Mouse (Mus musculus) limb, embryonic 11.5 days (tissue): Measurements from ENCODE around the gene Ttll3. TPM values are rescaled to one million over a fixed set of nuclear protein-coding genes. Genes with fewer than 3 reads are reported as not detected.

Experiments
- ATAC-seq: fragments of 200-750 bp; cut with Nextera tagmentation; 2 replicates; pipeline ENCODE4 v1.8.0; 2017; ENCODE audit warnings: low read depth; ENCODE audit not compliant: insufficient number of reproducible peaks, low FRiP score, low TSS enrichment
- DNase-seq: peaks from one replicate; pipeline ENCODE4 v3.0.0-alpha.2; 2015; ENCODE audit warnings: low spot score
- H3K27ac ChIP-seq: fragments of 300-500 bp; sonication (generic); replicated peaks from 2 replicates; pipeline ENCODE4 v1.5.1; 2014; ENCODE audit warnings: low read depth, mild to moderate bottlenecking, low read length
- H3K27me3 ChIP-seq: fragments of 300-500 bp; sonication (generic); 2 replicates; pipeline ENCODE4 v1.6.1; 2014; ENCODE audit warnings: mild to moderate bottlenecking, low read length, mixed read lengths; ENCODE audit not compliant: control insufficient read depth, insufficient read depth
- H3K36me3 ChIP-seq: fragments of 300-500 bp; sonication (generic); 2 replicates; pipeline ENCODE4 v1.6.1; 2014; ENCODE audit warnings: mild to moderate bottlenecking, low read length, moderate library complexity, mixed read lengths; ENCODE audit not compliant: control insufficient read depth, insufficient read depth
- H3K4me1 ChIP-seq: fragments of 300-500 bp; sonication (generic); 2 replicates; pipeline ENCODE4 v1.6.1; 2014; ENCODE audit warnings: low read length, mixed read lengths; ENCODE audit not compliant: control insufficient read depth, insufficient read depth
- H3K4me2 ChIP-seq: fragments of 300-500 bp; sonication (generic); 2 replicates; pipeline ENCODE4 v1.6.1; 2014; ENCODE audit warnings: low read depth, mild to moderate bottlenecking, moderate library complexity; ENCODE audit not compliant: severe bottlenecking
- H3K4me3 ChIP-seq: fragments of 300-500 bp; sonication (generic); 2 replicates; pipeline ENCODE4 v1.5.1; 2014; ENCODE audit warnings: low read depth, low read length
- H3K9ac ChIP-seq: fragments of 300-500 bp; sonication (generic); 2 replicates; pipeline ENCODE4 v1.6.1; 2014; ENCODE audit warnings: mild to moderate bottlenecking, low read length
- H3K9me3 ChIP-seq: fragments of 300-500 bp; sonication (generic); 2 replicates; pipeline ENCODE4 v1.6.1; 2016; ENCODE audit warnings: low read length; ENCODE audit not compliant: control insufficient read depth
- WGBS: fragments of 180-500 bp; shearing (Covaris S2); extraction: QIAGEN DNeasy Blood & Tissue Kit; methylation state at CpG from one replicate; pipeline ENCODE4 v1.1.7; 2014; 5-methylcytosine and 5-hydroxymethylcytosine counted together
- polyA plus RNA-seq: library from polyadenylated mRNA; unstranded; fragments of >200 nt; fragmentation: Nextera tagmentation; extraction: Ambion mirVana; gene quantifications from 2 replicates; pipeline ENCODE4 v1.2.1, GENCODE M21; 2014

The Ttll3 gene
- polyA plus RNA-seq, 1 experiment from 2014 or later: 2.1 TPM

- Histone ChIP-seq H3K27me3 (no peaks in the 10 kb centered on the region), H3K4me1 (no peaks in the 10 kb centered on the region), H3K4me2 (no peak overlapping the region), H3K27ac (no peak overlapping the region), H3K9ac (no peak overlapping the region), H3K9me3 (no peaks in the 10 kb centered on the region), H3K4me3 (no peak overlapping the region), H3K36me3 (no peaks in the 10 kb centered on the region)
- DNase-seq: no peak
- ATAC-seq: no peak
- WGBS: 68% methylated on average over 10 of the region's 10 CpGs
These were observed 37.4 kb upstream of the Ttll3 start for GRCm38 (mm10) chr6:113351653-113352052.

- H3K9me3 ChIP-seq: no peaks in the 10 kb centered on the region
- no peaks in the 10 kb centered on the region for H3K4me1 ChIP-seq
- ATAC-seq (no peak), DNase-seq (no peak)
- H3K36me3 ChIP-seq: no peaks in the 10 kb centered on the region
- no peaks in the 10 kb centered on the region for H3K27me3 ChIP-seq
- H3K4me3 ChIP-seq: no peak overlapping the region
- no peak overlapping the region for H3K27ac ChIP-seq
- H3K9ac ChIP-seq: no peak overlapping the region
- H3K4me2 ChIP-seq: no peak overlapping the region
- WGBS: 63% methylated on average over 3 of the region's 3 CpGs
These were observed 36.2 kb upstream of the Ttll3 start for GRCm38 (mm10) chr6:113352820-113353219.

GRCm38 (mm10) chr6:113353696-113354095 is 35.4 kb upstream of the Ttll3 start:
- H3K27ac ChIP-seq: no peak overlapping the region
- 84% methylated on average over 3 of the region's 3 CpGs for WGBS

GRCm38 (mm10) chr6:113361476-113361875 is 27.6 kb upstream of the Ttll3 start:
- 76% methylated on average over 4 of the region's 4 CpGs for WGBS
- no peak for ATAC-seq

More at GRCm38 (mm10) chr6:113353696-113354095, 35.4 kb upstream of the Ttll3 start:
- Histone ChIP-seq H3K9ac (no peak overlapping the region), H3K9me3 (no peaks in the 10 kb centered on the region), H3K36me3 (no peaks in the 10 kb centered on the region), H3K27me3 (no peaks in the 10 kb centered on the region), H3K4me3 (no peak overlapping the region), H3K4me2 (no peak overlapping the region), H3K4me1 (no peaks in the 10 kb centered on the region)
- ATAC-seq (no peak), DNase-seq (no peak)

GRCm38 (mm10) chr6:113362241-113362640 is 26.8 kb upstream of the Ttll3 start:
- H3K27ac ChIP-seq: no peak overlapping the region
- no peaks in the 10 kb centered on the region for H3K4me1 ChIP-seq
- no peaks in the 10 kb centered on the region for H3K36me3 ChIP-seq
- no peak overlapping the region for H3K4me3 ChIP-seq
- DNase-seq (no peak), ATAC-seq (no peak)
- no peak overlapping the region for H3K9ac ChIP-seq
- no peaks in the 10 kb centered on the region for H3K9me3 ChIP-seq
- no peaks in the 10 kb centered on the region for H3K27me3 ChIP-seq
- no peak overlapping the region for H3K4me2 ChIP-seq
- 90% methylated on average over 1 of the region's 1 CpGs for WGBS

More at GRCm38 (mm10) chr6:113361476-113361875, 27.6 kb upstream of the Ttll3 start:
- Histone ChIP-seq H3K4me2 (no peak overlapping the region), H3K36me3 (no peaks in the 10 kb centered on the region), H3K27ac (no peak overlapping the region), H3K27me3 (no peaks in the 10 kb centered on the region), H3K4me1 (no peaks in the 10 kb centered on the region), H3K9ac (no peak overlapping the region), H3K9me3 (no peaks in the 10 kb centered on the region), H3K4me3 (no peak overlapping the region)
- DNase-seq: no peak

GRCm38 (mm10) chr6:113364518-113365135 is 24.4 kb upstream of the Ttll3 start:
- no peak overlapping the region for H3K27ac ChIP-seq
- no peaks in the 10 kb centered on the region for H3K9me3 ChIP-seq
- no peak for ATAC-seq
- no peaks in the 10 kb centered on the region for H3K27me3 ChIP-seq
- no peak overlapping the region for H3K4me3 ChIP-seq
- no peak overlapping the region for H3K9ac ChIP-seq
- H3K36me3 ChIP-seq: peaks cover 2% of the 10 kb centered on the region; the same call in 1 of the 2 replicates
- WGBS: 78% methylated on average over 8 of the region's 8 CpGs
- no peaks in the 10 kb centered on the region for H3K4me1 ChIP-seq
- H3K4me2 ChIP-seq: no peak overlapping the region
- no peak for DNase-seq

- H3K4me3 ChIP-seq: no peak overlapping the region
- no peaks in the 10 kb centered on the region for H3K9me3 ChIP-seq
- peaks cover 6% of the 10 kb centered on the region for H3K36me3 ChIP-seq
- ATAC-seq (no peak), DNase-seq (no peak)
- H3K27me3 ChIP-seq: no peaks in the 10 kb centered on the region
- no peak overlapping the region for H3K27ac ChIP-seq
- 90% methylated on average over 6 of the region's 6 CpGs for WGBS
- no peak overlapping the region for H3K4me2 ChIP-seq
- no peak overlapping the region for H3K9ac ChIP-seq
- no peaks in the 10 kb centered on the region for H3K4me1 ChIP-seq
These were observed 22.4 kb upstream of the Ttll3 start for GRCm38 (mm10) chr6:113366639-113367038.

- Histone ChIP-seq H3K4me3 (no peak overlapping the region), H3K9me3 (no peaks in the 10 kb centered on the region), H3K4me2 (no peak overlapping the region), H3K27ac (no peak overlapping the region), H3K4me1 (no peaks in the 10 kb centered on the region), H3K27me3 (no peaks in the 10 kb centered on the region), H3K9ac (no peak overlapping the region), H3K36me3 (peaks cover 9% of the 10 kb centered on the region)
- ATAC-seq: no peak
- no peak for DNase-seq
- WGBS: 90% methylated on average over 1 of the region's 1 CpGs
These were observed 21.5 kb upstream of the Ttll3 start for GRCm38 (mm10) chr6:113367574-113367973.

- DNase-seq: no peak
- no peaks in the 10 kb centered on the region for H3K27me3 ChIP-seq
- no peak overlapping the region for H3K4me2 ChIP-seq
- ATAC-seq: no peak
- H3K9ac ChIP-seq: no peak overlapping the region
- 92% methylated on average over 7 of the region's 7 CpGs for WGBS
- H3K36me3 ChIP-seq: peaks cover 9% of the 10 kb centered on the region
- no peak overlapping the region for H3K4me3 ChIP-seq
- no peaks in the 10 kb centered on the region for H3K4me1 ChIP-seq
- no peaks in the 10 kb centered on the region for H3K9me3 ChIP-seq
- no peak overlapping the region for H3K27ac ChIP-seq
These were observed 20.9 kb upstream of the Ttll3 start for GRCm38 (mm10) chr6:113368124-113368523.
